Mouse (Mus musculus) lung, embryonic 16.5 days (tissue): Measurements from ENCODE around the gene Rassf5. TPM values are rescaled to one million over a fixed set of nuclear protein-coding genes. Genes with fewer than 3 reads are reported as not detected.
"Not testable (repeated sequence)": the region's sequence is repeated elsewhere in the genome, so short reads cannot be mapped to it uniquely, and the experiment has no call there.

Experiments
- ATAC-seq: fragments of 200-750 bp; cut with Nextera tagmentation; 2 replicates; pipeline ENCODE4 v1.8.0; 2017; ENCODE audit warnings: low read depth, mild to moderate bottlenecking, moderate library complexity
- H3K27ac ChIP-seq: fragments of 300-500 bp; sonication (generic); 2 replicates; pipeline ENCODE4 v1.5.1; 2014; ENCODE audit warnings: mild to moderate bottlenecking, control low read depth, low read length
- H3K27me3 ChIP-seq: fragments of 300-500 bp; sonication (generic); 2 replicates; pipeline ENCODE4 v1.6.1; 2014; ENCODE audit warnings: low read depth, low read length, mixed read lengths; ENCODE audit not compliant: control insufficient read depth, insufficient read depth
- H3K36me3 ChIP-seq: fragments of 300-500 bp; sonication (generic); 2 replicates; pipeline ENCODE4 v1.6.1; 2014; ENCODE audit warnings: low read length; ENCODE audit not compliant: control insufficient read depth, insufficient read depth
- H3K4me1 ChIP-seq: fragments of 300-500 bp; sonication (generic); replicated peaks from 2 replicates; pipeline ENCODE4 v1.6.1; 2014; ENCODE audit warnings: low read length, mixed read lengths; ENCODE audit not compliant: control insufficient read depth, insufficient read depth
- H3K4me2 ChIP-seq: fragments of 300-500 bp; sonication (generic); 2 replicates; pipeline ENCODE4 v1.6.1; 2014; ENCODE audit warnings: low read depth, low read length, control low read depth
- H3K4me3 ChIP-seq: fragments of 300-500 bp; sonication (generic); 2 replicates; pipeline ENCODE4 v1.5.1; 2014; ENCODE audit warnings: mild to moderate bottlenecking, low read length, control low read depth
- H3K9ac ChIP-seq: fragments of 300-500 bp; sonication (generic); 2 replicates; pipeline ENCODE4 v1.6.1; 2014; ENCODE audit warnings: low read length, control low read depth
- H3K9me3 ChIP-seq: fragments of 300-500 bp; sonication (generic); 2 replicates; pipeline ENCODE4 v1.6.1; 2016; ENCODE audit warnings: low read length; ENCODE audit not compliant: control insufficient read depth
- WGBS: fragments of 180-500 bp; shearing (Covaris S2); extraction: QIAGEN DNeasy Blood & Tissue Kit; methylation state at CpG from one replicate; pipeline ENCODE4 v1.1.7; 2014; 5-methylcytosine and 5-hydroxymethylcytosine counted together
- polyA plus RNA-seq: library from polyadenylated mRNA; unstranded; fragments of >200 nt; fragmentation: Nextera tagmentation; extraction: Ambion mirVana; gene quantifications from 2 replicates; pipeline ENCODE4 v1.2.1, GENCODE M21; 2015

The Rassf5 gene
- polyA plus RNA-seq, 1 experiment from 2014 or later = 6.1 TPM

DNA sequence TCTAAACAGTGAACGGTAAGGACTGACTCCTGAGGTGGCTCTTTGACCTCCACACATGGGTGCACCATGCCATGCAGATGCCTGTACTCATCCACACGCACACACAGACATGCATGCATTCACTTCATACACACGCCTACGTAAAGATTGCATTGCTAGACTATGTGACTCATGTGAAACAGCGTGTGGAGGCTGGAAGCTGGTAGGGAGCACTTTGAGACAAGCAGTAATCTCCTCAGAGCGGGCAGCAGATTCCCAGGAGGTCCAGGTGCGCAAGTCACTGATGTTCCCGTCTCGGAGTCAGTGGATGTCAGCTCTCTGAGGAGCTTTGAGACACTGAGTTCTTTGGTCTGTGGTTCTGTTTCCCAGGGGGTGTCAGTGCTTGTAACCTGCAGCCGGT is 77.4 kb downstream of the Rassf5 start:
- Histone ChIP-seq H3K27me3 (no peaks in the 10 kb centered on the region), H3K4me2 (no peak overlapping the region), H3K4me3 (no peak overlapping the region), H3K9me3 (no peaks in the 10 kb centered on the region), H3K4me1 (no peaks in the 10 kb centered on the region), H3K36me3 (peaks cover 61% of the 10 kb centered on the region), H3K9ac (no peak overlapping the region), H3K27ac (no peak overlapping the region)
- no peak for ATAC-seq
- 91% methylated on average over 10 of the region's 10 CpGs for WGBS

GRCm38 (mm10) chr1:131164427-131164826 is 80.6 kb downstream of the Rassf5 start:
- no peak for ATAC-seq
- Histone ChIP-seq H3K36me3 (peaks cover 62% of the 10 kb centered on the region), H3K4me2 (no peak overlapping the region), H3K9ac (no peak overlapping the region), H3K4me1 (no peaks in the 10 kb centered on the region), H3K9me3 (no peaks in the 10 kb centered on the region), H3K4me3 (no peak overlapping the region), H3K27ac (no peak overlapping the region), H3K27me3 (no peaks in the 10 kb centered on the region)
- WGBS = 86% methylated on average over 6 of the region's 6 CpGs

GRCm38 (mm10) chr1:131161091-131161490 is 84.0 kb downstream of the Rassf5 start:
- Histone ChIP-seq H3K27me3 (no peaks in the 10 kb centered on the region), H3K4me2 (no peak overlapping the region), H3K27ac (no peak overlapping the region), H3K4me3 (no peak overlapping the region), H3K4me1 (no peaks in the 10 kb centered on the region), H3K36me3 (peaks cover 48% of the 10 kb centered on the region), H3K9ac (no peak overlapping the region), H3K9me3 (no peaks in the 10 kb centered on the region)
- ATAC-seq = 0 out of 2 replicates have a peak, but pooled peaks have one; percentile 23
- 75% methylated on average over 11 of the region's 11 CpGs for WGBS

DNA sequence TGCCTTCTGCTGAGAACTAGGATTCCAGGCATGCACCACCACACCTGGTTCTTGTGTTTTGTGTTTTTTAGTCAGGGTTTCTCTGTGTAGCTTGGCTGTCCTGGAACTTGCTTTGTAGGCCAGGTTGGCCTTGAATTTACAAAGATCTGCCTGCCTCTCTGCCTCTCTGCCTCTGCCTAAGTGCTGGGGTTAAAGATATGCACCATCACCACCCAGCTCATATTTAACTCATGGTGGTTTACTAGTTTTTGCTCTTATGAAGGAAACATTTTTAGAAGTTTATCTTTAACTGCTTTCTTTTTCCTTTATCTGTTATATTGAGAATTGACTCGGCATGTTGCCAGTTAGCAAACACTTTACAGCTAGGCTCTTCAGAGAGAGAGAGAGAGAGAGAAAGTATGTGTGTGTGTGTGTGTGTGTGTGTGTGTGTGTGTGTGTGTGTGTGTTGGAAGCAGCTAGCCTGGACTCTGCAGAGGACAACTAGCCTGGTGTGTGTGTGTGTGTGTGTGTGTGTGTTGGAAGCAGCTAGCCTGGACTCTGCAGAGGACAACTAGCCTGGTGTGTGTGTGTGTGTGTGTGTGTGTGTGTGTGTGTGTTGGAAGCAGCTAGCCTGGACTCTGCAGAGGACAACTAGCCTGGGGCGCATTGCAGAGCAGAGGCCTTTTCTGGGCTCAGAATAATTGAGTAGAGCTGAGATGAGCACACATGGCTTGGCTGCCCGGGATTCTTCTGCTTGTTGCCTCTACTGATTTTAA is 85.3 kb downstream of the Rassf5 start:
- H3K27me3 ChIP-seq, H3K27ac ChIP-seq, H3K4me3 ChIP-seq, H3K4me2 ChIP-seq, H3K9ac ChIP-seq, H3K9me3 ChIP-seq, H3K4me1 ChIP-seq: not testable (repeated sequence)
- peaks cover 38% of the 10 kb centered on the region for H3K36me3 ChIP-seq
- WGBS = 62% methylated on average over 3 of the region's 3 CpGs
- ATAC-seq = peak; percentile 62

GRCm38 (mm10) chr1:131155456-131155855 is 89.6 kb downstream of the Rassf5 start:
- no peak overlapping the region for H3K4me3 ChIP-seq
- no peak overlapping the region for H3K4me2 ChIP-seq
- peaks cover 11% of the 10 kb centered on the region for H3K4me1 ChIP-seq
- no peaks in the 10 kb centered on the region for H3K27me3 ChIP-seq
- no peak for ATAC-seq
- no peaks in the 10 kb centered on the region for H3K9me3 ChIP-seq
- 50% methylated on average over 2 of the region's 2 CpGs for WGBS
- peaks cover 11% of the 10 kb centered on the region for H3K36me3 ChIP-seq
- H3K9ac ChIP-seq = no peak overlapping the region
- no peak overlapping the region for H3K27ac ChIP-seq

DNA sequence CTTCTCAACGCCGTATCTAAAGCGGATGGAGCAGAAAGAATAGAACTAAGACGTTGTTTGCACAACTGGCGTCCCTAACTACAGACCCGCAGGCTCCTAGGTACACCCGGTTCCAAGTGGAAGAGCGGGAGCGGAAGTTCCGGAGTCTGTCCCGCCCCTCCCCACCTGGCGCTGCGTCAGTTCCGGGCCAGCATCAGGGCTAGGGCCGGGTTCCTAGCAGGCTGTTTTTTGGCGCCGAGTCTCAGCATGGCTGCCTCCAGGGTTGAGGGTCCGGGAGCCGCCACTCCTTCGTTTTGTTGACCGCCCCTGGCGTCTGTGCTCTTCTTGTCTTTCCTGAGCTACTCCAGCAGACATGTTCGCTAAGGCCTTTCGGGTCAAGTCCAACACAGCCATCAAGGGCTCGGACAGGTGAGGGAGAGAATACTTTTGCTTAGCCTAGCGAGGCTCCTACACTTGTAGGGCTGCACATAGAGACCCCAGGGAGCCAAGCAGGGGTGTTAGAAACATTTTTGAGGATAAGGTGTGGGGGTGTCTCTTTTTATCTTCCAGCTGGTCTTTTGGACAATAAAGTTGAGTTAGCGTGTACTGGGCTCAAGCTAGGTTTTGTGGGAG is 91.9 kb downstream of the Rassf5 start, which contains the start of gene Eif2d:
Gene Eif2d (plus strand): TSS at position 164 of the 612 bp plus-strand sequence.
- under 1% methylated on average over 27 of the region's 27 CpGs for WGBS
- Histone ChIP-seq H3K4me1 (peaks cover 11% of the 10 kb centered on the region), H3K27ac (peak within 1 kb of the TSS; percentile 57), H3K9me3 (no peaks in the 10 kb centered on the region), H3K4me3 (peak within 1 kb of the TSS; percentile 91), H3K36me3 (0 out of 2 replicates have a peak, but pooled peaks cover 2% of the 10 kb centered on the region), H3K27me3 (no peaks in the 10 kb centered on the region), H3K4me2 (peak within 1 kb of the TSS; percentile 73), H3K9ac (peak within 1 kb of the TSS; percentile 82)
- ATAC-seq = peak; percentile 99

GRCm38 (mm10) chr1:131149496-131149895 is 95.6 kb downstream of the Rassf5 start:
- WGBS = 63% methylated on average over 1 of the region's 1 CpGs
- Histone ChIP-seq H3K27me3 (no peaks in the 10 kb centered on the region), H3K4me3 (no peak overlapping the region), H3K27ac (no peak overlapping the region), H3K4me1 (peaks cover 11% of the 10 kb centered on the region), H3K4me2 (no peak overlapping the region), H3K9ac (no peak overlapping the region), H3K9me3 (no peaks in the 10 kb centered on the region; the same call in 1 of the 2 replicates), H3K36me3 (no peaks in the 10 kb centered on the region)
- no peak for ATAC-seq

GRCm38 (mm10) chr1:131146181-131146614 is 98.9 kb downstream of the Rassf5 start:
- Histone ChIP-seq H3K27ac (no peak overlapping the region), H3K4me2 (no peak overlapping the region), H3K36me3 (no peaks in the 10 kb centered on the region), H3K9me3 (no peaks in the 10 kb centered on the region; the same call in 1 of the 2 replicates), H3K4me1 (no peaks in the 10 kb centered on the region), H3K4me3 (no peak overlapping the region), H3K27me3 (no peaks in the 10 kb centered on the region), H3K9ac (no peak overlapping the region)
- WGBS = 76% methylated on average over 3 of the region's 3 CpGs
- ATAC-seq = no peak

DNA sequence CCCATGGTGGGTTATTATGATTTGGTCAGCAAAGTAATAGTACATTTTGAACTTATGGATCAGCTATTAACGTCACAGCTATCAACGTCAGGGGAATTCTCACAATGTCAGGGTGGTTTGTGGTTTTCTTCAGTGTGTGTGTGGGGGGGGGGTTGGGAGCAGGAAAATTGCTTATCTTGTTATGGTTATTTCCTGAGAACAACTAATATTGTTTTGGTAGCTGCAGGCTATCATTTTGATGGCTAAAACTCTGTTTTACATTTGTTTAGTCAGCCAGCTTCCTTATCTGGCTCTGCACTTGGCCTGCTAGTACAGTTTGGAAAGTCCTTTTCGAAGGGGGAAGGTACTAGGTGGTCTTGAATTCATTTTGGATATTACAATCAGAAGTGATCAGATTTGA is 99.8 kb downstream of the Rassf5 start:
- H3K4me2 ChIP-seq, H3K9me3 ChIP-seq, H3K4me3 ChIP-seq, H3K36me3 ChIP-seq, H3K27me3 ChIP-seq, ATAC-seq, H3K9ac ChIP-seq, H3K27ac ChIP-seq, H3K4me1 ChIP-seq: not testable (repeated sequence)
- WGBS = 74% methylated on average over 3 of the region's 3 CpGs
